Mouse (Mus musculus) kidney, embryonic 14.5 days (tissue): ENCODE measurements around the gene Tbc1d9. TPM values are rescaled to one million over a fixed set of nuclear protein-coding genes. Genes with fewer than 3 reads are reported as not detected.
"Not testable (repeated sequence)": the region's sequence is repeated elsewhere in the genome, so short reads cannot be mapped to it uniquely, and the experiment has no call there.

ENCODE experiments used
- ATAC-seq: fragments of 200-750 bp; cut with Nextera tagmentation; 2 replicates; pipeline ENCODE4 v1.8.0; 2017; ENCODE audit warnings: moderate number of reproducible peaks, mild to moderate bottlenecking, moderate TSS enrichment, moderate library complexity; ENCODE audit not compliant: low FRiP score, low TSS enrichment
- H3K27ac ChIP-seq: fragments of 300-500 bp; sonication (generic); 2 replicates; pipeline ENCODE4 v1.5.1; 2014; ENCODE audit warnings: low read depth, mild to moderate bottlenecking, low read length, moderate library complexity, mixed read lengths
- H3K27me3 ChIP-seq: fragments of 300-500 bp; sonication (generic); 2 replicates; pipeline ENCODE4 v1.6.1; 2014; ENCODE audit warnings: mild to moderate bottlenecking, low read length; ENCODE audit not compliant: control insufficient read depth, insufficient read depth
- H3K36me3 ChIP-seq: fragments of 300-500 bp; sonication (generic); 2 replicates; pipeline ENCODE4 v1.6.1; 2014; ENCODE audit warnings: low read length, mixed read lengths; ENCODE audit not compliant: control insufficient read depth, insufficient read depth
- H3K4me1 ChIP-seq: fragments of 300-500 bp; sonication (generic); 2 replicates; pipeline ENCODE4 v1.6.1; 2014; ENCODE audit warnings: low read length, mixed read lengths; ENCODE audit not compliant: control insufficient read depth, insufficient read depth
- H3K4me2 ChIP-seq: fragments of 300-500 bp; sonication (generic); replicated peaks from 2 replicates; pipeline ENCODE4 v1.6.1; 2014; ENCODE audit warnings: low read depth, mild to moderate bottlenecking, low read length
- H3K4me3 ChIP-seq: fragments of 300-500 bp; sonication (generic); 2 replicates; pipeline ENCODE4 v1.5.1; 2014; ENCODE audit warnings: mild to moderate bottlenecking, low read length
- H3K9ac ChIP-seq: fragments of 300-500 bp; sonication (generic); 2 replicates; pipeline ENCODE4 v1.6.1; 2014; ENCODE audit warnings: low read depth, mild to moderate bottlenecking, low read length, moderate library complexity
- H3K9me3 ChIP-seq: fragments of 300-500 bp; sonication (generic); 2 replicates; pipeline ENCODE4 v1.6.1; 2016; ENCODE audit warnings: low read length; ENCODE audit not compliant: control insufficient read depth
- WGBS: fragments of 180-500 bp; shearing (Covaris S2); extraction: QIAGEN DNeasy Blood & Tissue Kit; methylation state at CpG from one replicate; pipeline ENCODE4 v1.1.7; 2014; 5-methylcytosine and 5-hydroxymethylcytosine counted together
- polyA plus RNA-seq: library from polyadenylated mRNA; unstranded; fragments of >200 nt; fragmentation: Nextera tagmentation; extraction: Ambion mirVana; gene quantifications from 2 replicates; pipeline ENCODE4 v1.2.1, GENCODE M21; 2014

Gene Tbc1d9
- polyA plus RNA-seq, 1 experiment from 2014 or later = 3.4 TPM

- H3K9me3 ChIP-seq, H3K4me3 ChIP-seq, H3K9ac ChIP-seq, H3K4me2 ChIP-seq, ATAC-seq, H3K27me3 ChIP-seq, H3K4me1 ChIP-seq, H3K27ac ChIP-seq: not testable (repeated sequence)
- peaks cover 31% of the 10 kb centered on the region for H3K36me3 ChIP-seq
- 86% methylated on average over 4 of the region's 4 CpGs for WGBS
Measured at GRCm38 (mm10) chr8:83315084-83315483, 149.9 kb downstream of the Tbc1d9 start.

- peaks cover 33% of the 10 kb centered on the region for H3K36me3 ChIP-seq
- no peak overlapping the region for H3K4me3 ChIP-seq
- 75% methylated on average over 2 of the region's 2 CpGs for WGBS
- H3K4me2 ChIP-seq = no peak overlapping the region
- ATAC-seq = no peak
- H3K27ac ChIP-seq = no peak overlapping the region
- no peaks in the 10 kb centered on the region for H3K27me3 ChIP-seq
- no peaks in the 10 kb centered on the region for H3K9me3 ChIP-seq
- no peaks in the 10 kb centered on the region for H3K4me1 ChIP-seq
- no peak overlapping the region for H3K9ac ChIP-seq
Measured at GRCm38 (mm10) chr8:83315691-83316090, 150.5 kb downstream of the Tbc1d9 start.

- Histone ChIP-seq H3K27ac (no peak overlapping the region), H3K4me1 (no peaks in the 10 kb centered on the region), H3K36me3 (peaks cover 48% of the 10 kb centered on the region), H3K27me3 (no peaks in the 10 kb centered on the region), H3K9ac (no peak overlapping the region), H3K9me3 (no peaks in the 10 kb centered on the region), H3K4me2 (no peak overlapping the region), H3K4me3 (no peak overlapping the region)
- no peak for ATAC-seq
- 89% methylated on average over 3 of the region's 3 CpGs for whole genome bisulfite sequencing
Measured at GRCm38 (mm10) chr8:83320543-83320942, 155.4 kb downstream of the Tbc1d9 start.

GRCm38 (mm10) chr8:83322374-83322773 is 157.2 kb downstream of the Tbc1d9 start:
- Histone ChIP-seq H3K4me3 (no peak overlapping the region), H3K9me3 (no peaks in the 10 kb centered on the region), H3K9ac (no peak overlapping the region), H3K27me3 (no peaks in the 10 kb centered on the region), H3K27ac (no peak overlapping the region), H3K4me1 (no peaks in the 10 kb centered on the region), H3K4me2 (no peak overlapping the region), H3K36me3 (peaks cover 33% of the 10 kb centered on the region)
- no peak for ATAC-seq
- WGBS = 92% methylated on average over 6 of the region's 6 CpGs

Other genes with a start within 250 kb of the Tbc1d9 start
- 1.7 and 3.0 TPM in 2 replicates for gene Gm10645, start 818 bp downstream of the Tbc1d9 start, polyA plus RNA-seq
- 0.19 TPM in 1 of 2 replicates, not detected in the other for gene Ucp1, start 125.0 kb downstream of the Tbc1d9 start, polyA plus RNA-seq
- gene Elmod2, start 167.1 kb downstream of the Tbc1d9 start, polyA plus RNA-seq = 8.0 and 17.7 TPM in 2 replicates
- gene Mgat4d, start 183.1 kb downstream of the Tbc1d9 start, polyA plus RNA-seq = not detected in 2 replicates
- gene Clgn, start 224.5 kb downstream of the Tbc1d9 start, polyA plus RNA-seq = 0.04 and 0.20 TPM in 2 replicates